Mouse (Mus musculus): ENCODE data around the gene 1700001P01Rik. TPM values are rescaled to one million over a fixed set of nuclear protein-coding genes. Genes with fewer than 3 reads are reported as not detected.

1700001P01Rik gene
- total and polyA plus RNA-seq, 3 experiments, result 0.47 TPM; not detected in 2

DNA sequence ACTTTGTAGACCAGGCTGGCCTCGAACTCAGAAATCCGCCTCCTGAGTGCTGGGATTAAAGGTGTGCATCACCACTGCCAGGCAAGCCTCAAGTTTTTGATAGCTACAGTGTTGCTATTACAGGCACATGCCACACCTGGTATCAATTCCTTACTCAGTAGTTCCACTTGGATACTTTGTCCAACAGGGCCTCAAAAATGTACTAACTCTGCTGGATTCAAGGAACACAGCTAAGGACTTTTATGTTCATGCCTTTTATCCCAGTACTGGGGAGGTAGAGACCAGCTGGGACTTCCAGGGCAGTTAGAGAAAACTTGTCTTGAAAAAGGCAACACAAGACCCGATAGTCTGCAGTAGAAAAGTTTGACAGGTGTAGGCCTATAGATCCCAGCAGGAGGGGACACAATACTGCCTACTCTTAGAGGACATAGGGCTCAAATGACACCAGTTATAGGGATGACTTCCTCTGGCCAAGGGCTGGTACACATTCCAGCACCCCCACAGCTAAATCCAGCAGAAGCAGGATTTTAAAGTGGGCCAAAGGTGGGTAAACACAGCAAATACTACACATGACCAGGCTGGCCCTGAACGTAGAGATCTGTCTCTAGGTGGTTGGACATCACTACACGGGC is 895 bp upstream of the 1700001P01Rik start:
- TF ChIP-seq NELFE (IDR thresholded peaks at IDR 0.05; ENCODE audit: low read depth, low read length) (no peak), CHD2 (IDR thresholded peaks at IDR 0.05; ENCODE audit: low read length) (peak; percentile 65), POLR2A (IDR thresholded peaks at IDR 0.05; ENCODE audit: low read depth, low read length) (peak; percentile 55), ETS1 (conservative IDR thresholded peaks at IDR 0.05; ENCODE audit: low read depth, low read length) (no peak), POLR2AphosphoS2 (IDR thresholded peaks at IDR 0.05; ENCODE audit: low read depth, low read length) (peak; percentile 100), MXI1 (IDR thresholded peaks at IDR 0.05; ENCODE audit: low read depth, low read length) (no peak), RCOR1 (conservative IDR thresholded peaks at IDR 0.05; ENCODE audit: low read depth, low read length) (peak; percentile 16; the same call in 1 of the 2 replicates), SIN3A (IDR thresholded peaks at IDR 0.05; ENCODE audit: low read length) (0 out of 2 replicates have a peak, but pooled peaks have one; percentile 50), ELF1 (IDR thresholded peaks at IDR 0.05; ENCODE audit: low read depth, low read length) (no peak)
- Histone ChIP-seq H3K4me1 (ENCODE audit: control insufficient read depth in 1 of 2, insufficient read depth in 2 of 2) (peaks cover 8 to 41% of the 10 kb centered on the region in 2 experiments), H3K36me3 (replicated peaks in 1 of 2; ENCODE audit: control insufficient read depth in 1 of 2, insufficient read depth in 1 of 2, low read length in 1 of 2) (peaks cover 55 to 67% of the 10 kb centered on the region in 2 experiments), H3K27ac (ENCODE audit: insufficient read depth, low read depth) (no peak overlapping the region), H3K79me2 (replicated peaks; ENCODE audit: control insufficient read depth, extremely low read depth, insufficient read depth, poor library complexity, severe bottlenecking) (peaks cover 32% of the 10 kb centered on the region), H3K4me2 (ENCODE audit: insufficient read depth, low read depth, poor library complexity, severe bottlenecking) (no peak overlapping the region), H3K27me3 (replicated peaks) (no peaks in the 10 kb centered on the region), H3K9ac (ENCODE audit: insufficient read depth, low read depth) (no peak overlapping the region), H3K9me3 (replicated peaks; ENCODE audit: low read length) (no peaks in the 10 kb centered on the region), H3K4me3 (replicated peaks in 1 of 3; ENCODE audit: low read depth in 2 of 3, low read length in 2 of 3, poor library complexity in 1 of 3) (no peak overlapping the region)
- dilution Hi-C loops (cut with MboI; ENCODE audit: extremely low pct_ligation_motif_present, extremely low pct_unique_long_range_greater_than_20kb, low sequenced_read_pairs) (no loop called here), in situ Hi-C loops (cut with MboI; ENCODE audit: low pct_ligation_motif_present, low pct_unique_long_range_greater_than_20kb, low sequenced_read_pairs) (no loop called here)
- DNase-seq (ENCODE audit: extremely low read depth), result peak; percentile 45

DNA sequence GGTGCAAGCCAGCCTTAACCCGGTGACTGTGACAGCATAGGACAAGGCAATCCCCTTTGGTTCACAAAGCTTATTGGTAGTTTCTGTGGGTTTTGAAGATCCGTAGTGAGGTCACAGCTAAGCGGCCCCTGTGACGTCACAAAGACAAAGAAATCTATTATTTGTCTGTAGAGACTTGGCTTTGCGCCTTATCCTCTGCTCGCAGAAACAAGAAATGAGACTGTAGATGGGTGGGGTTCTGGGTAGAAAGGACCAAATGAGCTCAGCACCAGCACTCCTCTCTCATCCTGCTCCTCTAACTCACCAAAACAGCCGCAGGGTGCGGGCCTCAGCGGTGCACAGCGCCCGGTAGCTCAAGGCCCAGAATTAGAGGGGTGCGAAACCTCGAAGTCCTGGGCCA is 532 bp downstream of the 1700001P01Rik start:
- peaks cover 5 to 35% of the 10 kb centered on the region in 2 experiments for H3K4me1 ChIP-seq (ENCODE audit: control insufficient read depth in 1 of 2, insufficient read depth in 2 of 2)
- peak; percentile 52 for DNase-seq (ENCODE audit: extremely low read depth)
- H3K27me3 ChIP-seq (replicated peaks), result no peaks in the 10 kb centered on the region
- no peak overlapping the region for H3K4me3 ChIP-seq (replicated peaks in 1 of 3; ENCODE audit: low read depth in 2 of 3, low read length in 2 of 3, poor library complexity in 1 of 3)
- H3K27ac ChIP-seq (ENCODE audit: insufficient read depth, low read depth), result no peak overlapping the region
- no peak overlapping the region for H3K4me2 ChIP-seq (ENCODE audit: insufficient read depth, low read depth, poor library complexity, severe bottlenecking)
- peaks cover 47 to 58% of the 10 kb centered on the region in 2 experiments for H3K36me3 ChIP-seq (replicated peaks in 1 of 2; ENCODE audit: control insufficient read depth in 1 of 2, insufficient read depth in 1 of 2, low read length in 1 of 2)
- H3K9me3 ChIP-seq (replicated peaks; ENCODE audit: low read length), result no peaks in the 10 kb centered on the region
- TF ChIP-seq SIN3A (IDR thresholded peaks at IDR 0.05; ENCODE audit: low read length), result no peak
- no peak for TF ChIP-seq SMC3 (IDR thresholded peaks at IDR 0.05; ENCODE audit: low read depth, low read length)
- no peak for TF ChIP-seq KAT2A (IDR thresholded peaks at IDR 0.05; ENCODE audit: insufficient replicate concordance, low read length)
- no peak for TF ChIP-seq POLR2AphosphoS2 (IDR thresholded peaks at IDR 0.05; ENCODE audit: low read depth, low read length)
- TF ChIP-seq CHD2 (IDR thresholded peaks at IDR 0.05; ENCODE audit: low read length), result no peak; the same call in 1 of the 2 replicates
- no peak for TF ChIP-seq HCFC1 (IDR thresholded peaks at IDR 0.05; ENCODE audit: low read depth, low read length)
- TF ChIP-seq MXI1 (IDR thresholded peaks at IDR 0.05; ENCODE audit: low read depth, low read length), result no peak
- no peak for TF ChIP-seq ZC3H11A (IDR thresholded peaks at IDR 0.05; ENCODE audit: low read depth, low read length)
- no peak for TF ChIP-seq MEF2A (IDR thresholded peaks at IDR 0.05; ENCODE audit: borderline replicate concordance, low read depth, low read length)
- no peak for TF ChIP-seq MYC (IDR thresholded peaks at IDR 0.05; ENCODE audit: low read depth, low read length)
- TF ChIP-seq MAZ (IDR thresholded peaks at IDR 0.05; ENCODE audit: low read depth, low read length), result no peak
- TF ChIP-seq MAFK (IDR thresholded peaks at IDR 0.05; ENCODE audit: insufficient replicate concordance, low read length), result no peak
- in situ Hi-C loops (cut with MboI; ENCODE audit: low pct_ligation_motif_present, low pct_unique_long_range_greater_than_20kb, low sequenced_read_pairs) (no loop called here), dilution Hi-C loops (cut with MboI; ENCODE audit: extremely low pct_ligation_motif_present, extremely low pct_unique_long_range_greater_than_20kb, low sequenced_read_pairs) (no loop called here)
- peaks cover 18% of the 10 kb centered on the region for H3K79me2 ChIP-seq (replicated peaks; ENCODE audit: control insufficient read depth, extremely low read depth, insufficient read depth, poor library complexity, severe bottlenecking)
- no peak overlapping the region for H3K9ac ChIP-seq (ENCODE audit: insufficient read depth, low read depth)
